Mouse (Mus musculus) CD8-positive naive resting alpha-beta T cell, adult 2 months (primary cell): Measurements from ENCODE around the gene Prkch.

Experiments used
- DNase-seq, 2 experiments: peaks; one replicate each; pipeline ENCODE4 v3.0.0; 2022; ENCODE audit warnings: low read depth in 2 of 2, low spot score in 2 of 2

The Prkch gene

DNA sequence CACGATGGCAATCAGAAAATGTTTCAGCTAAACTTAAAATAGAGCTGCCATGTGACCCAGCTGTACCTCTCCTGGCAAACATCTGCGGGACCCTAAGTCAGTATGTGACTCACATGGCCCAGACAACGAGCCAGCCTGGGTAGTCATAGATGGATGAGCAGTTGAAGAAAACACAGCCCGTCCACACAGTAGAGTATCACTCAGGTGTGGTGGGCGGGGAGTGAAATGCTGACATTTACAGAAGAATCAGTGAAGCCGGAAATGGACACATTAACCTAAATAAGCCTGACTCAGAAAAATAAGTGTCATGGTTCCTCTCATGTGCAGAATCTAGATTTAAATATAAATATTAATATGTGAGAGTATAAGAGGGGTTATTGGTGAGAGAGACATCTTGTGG lies 161.5 kb downstream of the Prkch start:
- no peak for DNase-seq

DNA sequence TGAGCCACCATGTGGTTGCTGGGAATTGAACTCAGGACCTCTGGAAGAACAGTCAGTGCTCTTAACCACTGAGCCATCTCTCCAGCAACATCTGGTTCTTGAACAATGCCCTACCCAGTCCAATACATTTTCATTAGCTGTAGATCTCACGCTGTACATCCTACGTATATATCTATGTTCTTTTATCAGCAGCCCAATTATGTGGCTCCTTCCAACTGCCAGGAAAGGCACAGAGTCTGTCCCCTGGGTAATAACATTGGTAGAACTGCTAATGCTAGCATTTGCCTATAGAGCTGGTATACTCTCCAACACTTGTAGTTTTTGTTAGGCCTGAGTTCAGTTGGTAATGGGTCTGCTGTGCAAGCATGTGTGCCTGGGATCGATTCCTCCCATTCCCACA lies 163.8 kb downstream of the Prkch start:
- no peak for DNase-seq

DNA sequence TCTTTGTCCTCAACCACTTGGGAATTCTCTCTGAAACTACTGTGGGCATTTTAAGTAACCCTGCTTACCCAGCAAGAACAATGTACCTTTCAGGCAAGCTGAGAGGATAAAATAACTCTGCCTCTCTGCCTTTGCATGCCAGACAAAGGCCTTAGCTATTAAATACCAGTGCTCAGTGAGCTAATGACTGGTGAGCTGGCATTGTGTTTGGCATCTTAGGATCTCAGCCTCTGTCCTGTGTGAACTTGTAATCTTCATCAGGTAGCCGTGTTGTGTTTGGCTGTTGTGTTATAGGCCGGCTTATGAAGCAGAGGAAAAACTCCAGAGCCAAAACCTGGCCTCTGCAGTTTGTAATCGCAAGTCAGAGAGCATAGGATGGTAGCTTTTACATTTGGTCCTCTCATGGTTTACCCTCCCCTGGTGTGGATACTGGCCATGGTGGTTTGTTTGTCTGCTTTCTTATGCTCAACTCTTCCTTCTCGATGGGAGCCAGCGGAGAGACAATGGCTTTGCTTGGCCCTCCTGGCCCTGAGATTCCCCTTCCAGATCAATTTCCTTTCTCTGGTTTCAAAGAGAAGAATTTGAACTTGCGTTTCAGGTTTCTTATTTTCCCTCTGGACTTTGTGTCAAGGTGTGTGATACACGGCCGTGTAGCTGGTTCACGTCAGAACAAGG lies 170.0 kb downstream of the Prkch start:
- no peak for DNase-seq

- DNase-seq, result no peak
Observed at GRCm38 (mm10) chr12:73755646-73756045, 171.1 kb downstream of the Prkch start.

DNA sequence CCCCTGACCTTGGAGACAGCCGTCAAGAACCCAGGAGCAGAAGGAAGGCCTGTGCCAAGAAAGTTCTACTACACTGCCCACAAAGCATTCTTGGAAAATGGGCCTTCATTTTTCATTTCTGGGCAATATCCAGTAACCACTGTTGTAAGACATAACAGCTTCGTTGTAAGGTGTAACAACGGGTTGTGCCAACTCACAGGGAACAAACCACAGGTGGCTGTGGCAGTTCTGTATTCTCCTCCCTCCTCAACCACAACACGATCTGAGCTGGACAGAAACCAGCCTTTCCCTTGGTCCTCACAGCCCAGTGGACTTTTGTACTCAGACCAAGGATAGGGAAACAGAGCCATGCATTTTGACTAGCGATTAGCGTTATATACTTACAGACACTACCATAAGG lies 171.9 kb downstream of the Prkch start:
- DNase-seq, result no peak

GRCm38 (mm10) chr12:73762001-73762400 lies 177.4 kb downstream of the Prkch start:
- DNase-seq, result no peak

DNA sequence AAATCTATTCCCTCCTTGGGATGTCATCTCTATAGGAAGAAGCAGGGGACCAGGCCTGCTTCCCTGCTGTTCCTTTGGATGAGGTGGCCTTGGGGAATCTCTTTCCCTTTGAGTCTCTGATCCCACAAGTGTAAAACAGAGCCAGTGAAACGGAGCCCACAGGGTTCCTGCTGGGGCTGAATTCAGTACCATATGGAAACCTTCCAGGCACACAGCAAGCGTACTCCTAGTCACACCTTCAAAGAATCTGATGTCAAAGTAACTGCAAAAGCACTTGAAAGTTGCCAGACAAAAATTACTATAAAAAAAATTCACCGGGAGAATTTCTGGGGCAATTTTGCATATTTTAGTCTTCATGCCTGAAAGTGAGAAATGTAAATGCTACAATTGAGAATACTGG lies 178.2 kb downstream of the Prkch start:
- DNase-seq, result no peak

DNA sequence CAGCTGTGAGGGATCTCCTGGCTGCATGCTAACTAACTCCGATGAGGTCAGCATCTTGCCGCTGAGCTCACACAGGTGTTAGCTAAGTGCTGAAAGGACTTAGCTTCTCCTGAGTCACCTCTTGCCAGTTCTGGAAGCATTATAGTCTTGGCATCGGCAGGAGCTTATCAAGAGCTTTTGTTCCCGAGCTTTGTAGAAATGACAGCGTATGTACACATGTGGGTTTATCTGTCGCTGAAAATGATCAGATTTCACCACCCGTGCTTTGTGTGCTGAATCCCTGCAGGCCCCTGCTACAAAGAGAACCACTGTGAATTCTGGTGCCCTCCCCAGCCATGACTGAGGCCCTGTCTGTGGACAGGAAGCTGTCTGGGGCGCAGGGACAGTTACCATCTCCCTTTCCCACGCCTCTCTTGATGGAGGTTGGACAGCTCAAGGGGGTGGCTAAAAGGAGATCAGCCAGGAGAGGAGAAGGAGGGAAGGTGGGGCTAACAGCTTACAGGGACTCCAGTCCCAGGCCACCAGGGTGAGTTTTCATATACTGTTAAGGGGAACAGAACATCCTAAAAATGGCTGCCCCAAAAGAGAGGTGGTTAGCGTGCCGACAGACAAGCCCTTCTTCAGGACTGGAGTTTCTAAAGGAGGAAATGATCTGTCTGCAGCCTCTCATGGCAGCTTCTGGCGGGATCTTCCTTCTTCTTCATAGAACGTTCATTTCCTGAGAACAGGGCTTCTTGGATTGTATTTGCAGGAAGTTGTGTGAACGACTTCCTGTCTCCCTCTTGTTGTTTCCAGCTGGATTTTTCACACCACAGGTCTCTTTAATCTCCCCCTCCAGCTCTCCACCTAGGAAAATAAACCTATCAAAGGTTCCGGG lies 180.3 kb downstream of the Prkch start:
- DNase-seq, result no peak

DNA sequence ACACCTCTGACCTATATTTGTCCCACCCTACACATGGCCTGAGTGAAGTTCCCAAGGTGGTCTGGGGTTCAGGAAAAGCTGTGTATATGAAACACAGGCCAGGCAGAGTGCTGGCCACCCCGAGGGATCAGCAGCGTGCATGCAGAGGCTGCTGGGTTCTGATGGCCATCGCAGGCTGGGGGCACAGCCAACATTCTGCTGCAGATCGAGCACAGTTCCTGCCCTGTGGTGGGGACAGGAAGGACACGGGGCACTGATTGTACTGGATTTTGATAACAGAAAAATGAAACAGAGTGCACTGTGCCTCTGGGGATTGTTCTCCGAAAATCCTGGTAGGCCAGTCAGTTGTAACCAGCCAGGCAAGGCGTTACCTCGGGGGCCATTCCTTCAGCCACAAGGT lies 181.6 kb downstream of the Prkch start:
- no peak for DNase-seq

GRCm38 (mm10) chr12:73768788-73769187 lies 184.2 kb downstream of the Prkch start:
- DNase-seq, result no peak

- DNase-seq, result no peak
Observed at GRCm38 (mm10) chr12:73769536-73769935, 184.9 kb downstream of the Prkch start.

DNA sequence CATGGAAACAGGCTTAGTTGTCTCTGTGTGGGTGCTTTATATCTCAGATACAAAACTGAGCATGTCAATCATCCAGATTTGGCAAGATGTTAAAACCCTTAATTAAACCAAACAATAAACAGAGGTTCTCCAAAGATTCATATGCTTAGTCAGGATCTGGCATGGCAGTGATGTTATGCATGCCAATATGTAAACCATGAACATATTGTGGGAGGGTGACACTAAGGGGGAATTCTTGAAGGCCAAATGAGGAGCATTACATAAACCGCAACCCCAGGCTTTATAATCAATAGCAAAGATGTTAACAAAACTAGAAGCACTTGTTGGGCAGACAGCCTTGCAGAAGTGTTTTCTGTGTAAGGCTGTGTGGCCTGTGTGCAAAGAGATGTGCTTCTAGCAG lies 186.2 kb downstream of the Prkch start:
- no peak for DNase-seq

DNA sequence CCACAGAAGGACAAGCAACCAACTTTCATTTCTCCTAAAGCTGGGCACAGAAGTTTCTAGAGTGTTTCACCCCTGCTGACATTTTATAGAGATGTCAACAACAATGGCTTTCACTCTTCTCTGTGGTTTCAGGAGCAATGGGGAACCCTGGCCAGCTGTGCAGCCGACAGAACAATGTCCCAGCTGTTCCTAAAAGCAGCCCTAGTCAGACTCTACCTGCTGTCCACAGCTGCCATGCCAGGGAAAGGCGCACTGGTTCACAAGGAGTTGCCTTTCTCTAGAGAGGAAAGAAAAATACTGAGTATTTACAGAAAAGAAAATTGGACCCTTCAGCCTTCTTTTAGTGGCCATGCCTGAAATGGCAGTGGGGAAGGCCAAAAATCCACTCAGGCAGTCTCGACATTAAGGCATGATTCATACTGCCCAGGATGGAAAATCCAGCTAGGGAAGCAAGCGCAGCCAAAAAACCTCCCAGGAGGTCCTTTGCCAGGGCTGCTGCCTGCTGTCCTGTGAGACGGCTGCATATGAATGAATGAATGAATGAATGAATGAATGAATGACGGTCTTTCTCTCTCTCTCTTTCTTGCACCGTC lies 190.3 kb downstream of the Prkch start:
- no peak for DNase-seq

DNA sequence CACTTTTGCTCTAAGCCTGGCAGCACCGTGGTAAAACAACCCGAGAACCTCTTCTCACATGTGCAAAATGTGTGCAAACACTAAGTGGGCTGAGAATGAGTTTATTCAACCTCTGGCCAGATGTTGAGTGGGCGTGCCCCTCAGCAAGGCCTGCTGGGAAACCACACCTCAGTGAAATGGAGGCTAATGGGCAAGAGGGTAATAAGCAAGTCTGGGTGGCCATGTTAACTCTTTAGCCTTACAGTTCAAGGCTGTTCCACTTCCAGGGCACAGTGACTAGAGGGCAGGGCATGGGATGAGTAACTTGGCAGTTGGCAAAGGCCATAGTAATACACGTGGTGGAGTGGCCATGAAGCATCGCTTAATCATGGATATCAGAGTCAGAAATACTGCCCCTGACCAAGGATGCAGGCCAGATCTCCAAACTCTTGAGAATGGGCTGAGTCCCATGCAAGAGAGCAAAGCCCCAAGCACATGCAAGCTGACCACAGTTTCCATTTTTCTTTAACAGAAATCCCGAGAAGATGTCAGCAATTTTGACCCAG lies 191.9 kb downstream of the Prkch start:
- no peak for DNase-seq

DNA sequence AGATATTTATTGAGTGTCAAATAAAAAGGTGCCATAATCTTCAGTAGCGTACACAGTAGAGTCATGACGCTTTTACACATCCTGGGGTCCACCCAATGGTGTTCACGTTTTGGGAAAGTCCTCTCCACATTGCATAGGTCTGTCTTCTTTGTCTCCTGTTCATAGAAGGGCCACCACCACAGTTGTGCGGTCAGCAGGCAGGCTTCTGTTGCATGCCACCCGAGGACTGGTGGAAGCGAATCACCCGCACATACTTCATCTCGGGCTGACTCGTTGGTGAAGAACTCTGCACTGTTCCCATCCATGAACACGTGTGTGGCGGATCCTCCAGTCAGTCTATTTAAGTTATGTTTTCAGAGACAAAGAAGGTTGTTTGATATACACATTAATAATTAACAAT lies 193.1 kb downstream of the Prkch start:
- no peak for DNase-seq

GRCm38 (mm10) chr12:73779332-73780231 lies 195.0 kb downstream of the Prkch start:
- no peak for DNase-seq

- DNase-seq, result no peak
Observed at GRCm38 (mm10) chr12:73781425-73782032, 196.9 kb downstream of the Prkch start.

DNA sequence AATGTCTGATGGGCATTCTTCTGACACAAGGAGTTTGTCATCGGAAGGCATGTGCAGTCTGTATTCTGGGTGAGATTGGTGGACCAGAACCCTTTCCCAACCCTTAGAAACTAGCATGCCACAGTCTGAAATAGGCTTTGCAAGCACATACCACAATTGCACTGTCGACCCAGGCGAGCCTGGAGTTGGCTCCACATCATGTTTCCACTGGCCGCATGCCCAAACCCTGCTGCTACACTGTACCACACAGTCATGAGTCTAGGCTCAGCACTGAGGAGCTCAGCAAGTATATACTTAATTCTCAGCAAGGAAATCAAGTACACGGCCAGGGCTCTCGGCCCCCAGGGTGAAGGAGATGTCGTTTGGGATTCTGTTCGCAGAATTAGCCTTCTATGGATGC lies 202.3 kb downstream of the Prkch start:
- no peak for DNase-seq

- DNase-seq, result no peak
Observed at GRCm38 (mm10) chr12:73788850-73789249, 204.3 kb downstream of the Prkch start.

DNA sequence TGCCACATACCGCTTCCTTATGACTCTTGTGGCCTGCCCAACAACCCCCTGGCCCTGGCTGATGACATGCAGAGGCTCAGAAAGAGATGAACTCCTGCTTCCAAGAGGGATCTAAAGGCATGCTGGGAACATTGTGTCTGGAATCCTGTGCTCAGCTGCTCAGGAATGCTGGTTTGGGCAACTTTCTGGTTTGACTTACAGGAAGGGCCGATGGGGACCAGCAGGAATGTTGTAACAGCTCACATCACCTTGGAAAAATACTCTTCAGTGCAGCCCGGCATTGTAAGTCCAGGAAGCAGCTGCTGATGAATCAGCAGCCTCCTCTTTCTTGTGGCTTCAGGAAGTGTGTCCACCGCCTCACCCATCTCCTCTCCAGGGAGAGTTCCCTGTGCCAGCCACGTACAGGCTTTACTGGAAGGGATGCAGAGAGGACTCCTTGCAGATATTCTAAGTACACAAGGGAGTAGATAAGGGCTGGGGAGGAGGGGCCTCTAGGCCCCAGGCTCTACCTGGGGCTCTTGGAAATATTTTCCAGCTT lies 206.0 kb downstream of the Prkch start:
- no peak for DNase-seq
